Mouse (Mus musculus): ENCODE data around the gene S100a3.

GRCm38 (mm10) chr3:90609102-90609501 lies 48.7 kb downstream of the S100a3 start:
- TF ChIP-seq CTCF (IDR thresholded peaks at IDR 0.05; ENCODE audit: low read depth) (no peak), EP300 (IDR thresholded peaks at IDR 0.05; ENCODE audit: low read depth) (no peak)

All from heart, postnatal 0 days (tissue).